Mouse (Mus musculus) lung, embryonic 14.5 days (tissue): ENCODE results near the gene Haus7. TPM values are rescaled to one million over a fixed set of nuclear protein-coding genes. Genes with fewer than 3 reads are reported as not detected.
A peak's percentile ranks its signal among the peaks of the same experiment; 100 is the strongest.

Experiments
- ATAC-seq: fragments of 200-750 bp; cut with Nextera tagmentation; 2 replicates; pipeline ENCODE4 v1.8.0; 2017; ENCODE audit warnings: mild to moderate bottlenecking, moderate TSS enrichment, moderate library complexity; ENCODE audit not compliant: insufficient read depth
- DNase-seq: peaks from one replicate; pipeline ENCODE4 v3.0.0-alpha.2; 2015
- H3K27ac ChIP-seq: fragments of 300-500 bp; sonication (generic); 2 replicates; pipeline ENCODE4 v1.5.1; 2014; ENCODE audit warnings: low read depth, mild to moderate bottlenecking, moderate library complexity
- H3K27me3 ChIP-seq: fragments of 300-500 bp; sonication (generic); 2 replicates; pipeline ENCODE4 v1.6.1; 2014; ENCODE audit warnings: low read length, control low read depth; ENCODE audit not compliant: insufficient read depth
- H3K36me3 ChIP-seq: fragments of 300-500 bp; sonication (generic); 2 replicates; pipeline ENCODE4 v1.6.1; 2014; ENCODE audit warnings: control low read depth; ENCODE audit not compliant: insufficient read depth
- H3K4me1 ChIP-seq: fragments of 300-500 bp; sonication (generic); 2 replicates; pipeline ENCODE4 v1.6.1; 2014; ENCODE audit warnings: antibody characterized with exemption, control low read depth; ENCODE audit not compliant: insufficient read depth
- H3K4me2 ChIP-seq: fragments of 300-500 bp; sonication (generic); 2 replicates; pipeline ENCODE4 v1.6.1; 2014; ENCODE audit warnings: mild to moderate bottlenecking
- H3K4me3 ChIP-seq: fragments of 300-500 bp; sonication (generic); 2 replicates; pipeline ENCODE4 v1.5.1; 2014; ENCODE audit warnings: low read depth, low read length
- H3K9ac ChIP-seq: fragments of 300-500 bp; sonication (generic); 2 replicates; pipeline ENCODE4 v1.6.1; 2014
- H3K9me3 ChIP-seq: fragments of 300-500 bp; sonication (generic); 2 replicates; pipeline ENCODE4 v1.6.1; 2016; ENCODE audit warnings: low read depth, low read length, control low read depth
- CTCF ChIP-seq: IDR thresholded peaks from 2 replicates; pipeline ENCODE4 v1.5.1; 2016; ENCODE audit warnings: antibody characterized with exemption, low read depth
- WGBS: fragments of 180-500 bp; shearing (Covaris S2); extraction: QIAGEN DNeasy Blood & Tissue Kit; methylation state at CpG from one replicate; pipeline ENCODE4 v1.1.7; 2014; 5-methylcytosine and 5-hydroxymethylcytosine counted together
- polyA plus RNA-seq: library from polyadenylated mRNA; unstranded; fragments of >200 nt; fragmentation: Nextera tagmentation; extraction: Ambion mirVana; gene quantifications from 2 replicates; pipeline ENCODE4 v1.2.1, GENCODE M21; 2014

Gene Haus7
- polyA plus RNA-seq, 1 experiment from 2014 or later: 76.3 TPM

DNA sequence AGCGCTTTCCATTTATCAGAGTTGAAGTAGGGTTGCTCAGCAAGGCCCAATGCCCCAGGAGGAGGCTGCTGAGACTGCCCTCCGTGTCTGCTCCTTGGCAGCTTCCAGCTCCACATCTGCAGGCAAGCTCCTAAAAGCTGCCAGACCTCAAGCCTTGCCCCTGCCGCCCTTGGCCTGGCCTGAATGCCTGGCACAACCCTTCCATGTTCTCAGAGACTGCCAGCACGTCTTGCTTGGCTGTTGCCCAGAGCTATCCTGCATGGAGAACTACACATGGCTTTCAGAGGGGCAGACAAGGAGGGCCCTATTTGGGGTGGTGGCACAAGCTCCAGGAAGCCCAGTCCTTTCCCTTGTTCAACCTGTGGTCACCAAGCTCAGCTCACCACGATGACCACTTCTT, 28.1 kb upstream of the Haus7 start:
- no peak for DNase-seq
- WGBS: 69% methylated on average over 5 of the region's 5 CpGs
- ATAC-seq: no peak
- Histone ChIP-seq H3K9ac (no peak overlapping the region), H3K36me3 (peaks cover 7% of the 10 kb centered on the region; the same call in 1 of the 2 replicates), H3K27me3 (no peaks in the 10 kb centered on the region), H3K27ac (no peak overlapping the region), H3K4me2 (0 out of 2 replicates have a peak overlapping the region, but pooled peaks have one; percentile 61), H3K4me1 (no peaks in the 10 kb centered on the region; the same call in 1 of the 2 replicates), H3K9me3 (no peaks in the 10 kb centered on the region), H3K4me3 (no peak overlapping the region)
- no peak for TF ChIP-seq CTCF

DNA sequence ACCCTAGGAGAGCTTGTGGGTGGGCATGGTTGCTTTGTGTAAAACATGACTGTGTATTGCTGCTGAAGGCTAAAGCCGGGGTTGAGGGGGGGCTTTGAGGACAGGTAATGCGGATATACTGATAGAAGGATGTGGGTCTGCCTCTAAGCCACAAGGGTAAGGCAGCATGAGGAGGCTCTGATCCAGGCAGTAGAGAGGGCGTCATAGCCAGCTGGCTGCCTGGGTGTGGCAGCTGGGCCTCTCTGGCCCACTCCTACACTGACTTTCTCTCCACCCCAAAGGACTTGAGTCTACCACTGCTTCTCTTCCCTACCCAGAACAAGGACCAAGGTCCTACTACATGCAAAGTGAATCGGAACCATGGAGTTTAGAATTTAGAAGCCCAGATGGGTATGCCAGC, 26.0 kb upstream of the Haus7 start:
- Histone ChIP-seq H3K4me3 (peak overlapping the region; percentile 44), H3K27me3 (no peaks in the 10 kb centered on the region), H3K4me1 (no peaks in the 10 kb centered on the region; the same call in 1 of the 2 replicates), H3K4me2 (peak overlapping the region; percentile 61), H3K9me3 (no peaks in the 10 kb centered on the region), H3K36me3 (no peaks in the 10 kb centered on the region), H3K27ac (no peak overlapping the region), H3K9ac (peak overlapping the region; percentile 59)
- WGBS: 77% methylated on average over 4 of the region's 4 CpGs
- DNase-seq (no peak), ATAC-seq (no peak)
- no peak for TF ChIP-seq CTCF

DNA sequence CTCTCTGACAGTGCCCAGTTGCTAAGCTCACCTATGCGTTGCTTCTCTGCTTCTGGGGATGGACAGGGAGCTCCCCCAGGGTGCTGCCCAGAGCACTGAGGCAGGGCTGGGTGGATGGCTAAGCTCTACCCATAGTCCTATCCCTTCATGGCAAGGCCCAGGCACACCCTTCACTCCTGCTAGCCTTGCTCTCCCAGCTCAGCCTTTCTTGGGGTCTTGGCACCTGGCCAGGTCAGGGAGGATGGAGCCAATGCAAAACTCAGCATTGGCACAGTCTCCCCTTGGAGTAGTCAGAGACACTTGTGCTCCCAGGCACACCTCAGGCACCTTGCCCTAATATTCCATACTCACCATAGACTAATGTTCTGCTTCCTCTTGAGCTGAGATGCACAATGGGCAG, 25.2 kb upstream of the Haus7 start:
- Histone ChIP-seq H3K27ac (peak overlapping the region; percentile 72), H3K9ac (peak overlapping the region; percentile 59), H3K9me3 (no peaks in the 10 kb centered on the region), H3K4me1 (no peaks in the 10 kb centered on the region; the same call in 1 of the 2 replicates), H3K36me3 (no peaks in the 10 kb centered on the region), H3K4me2 (peak overlapping the region; percentile 61), H3K4me3 (peak overlapping the region; percentile 44), H3K27me3 (no peaks in the 10 kb centered on the region)
- DNase-seq (peak; percentile 41), ATAC-seq (peak; percentile 35; the same call in 1 of the 2 replicates)
- 29% methylated on average over 1 of the region's 1 CpGs for WGBS
- TF ChIP-seq CTCF: no peak

DNA sequence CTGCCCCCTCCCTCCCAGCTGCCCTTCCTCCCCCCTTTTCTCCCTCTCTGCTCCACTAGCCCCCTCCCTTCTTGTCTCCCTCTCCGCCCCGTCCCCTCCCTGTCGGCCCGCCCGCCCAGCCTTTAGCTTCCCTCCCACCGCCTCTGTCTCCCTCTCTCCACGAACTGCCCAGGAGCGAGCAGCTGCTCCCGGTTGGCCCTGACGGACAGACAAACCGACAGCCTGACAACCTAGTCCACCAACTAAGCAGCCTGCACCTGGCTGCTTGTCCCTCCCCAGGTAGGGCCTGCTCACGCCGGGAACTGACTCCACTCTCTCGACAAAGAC, 24.6 kb upstream of the Haus7 start, which contains the start of gene Bgn:
Gene Bgn (plus strand): TSS at position 119 of the 327 bp plus-strand sequence.
- TF ChIP-seq CTCF: no peak
- H3K27ac ChIP-seq: peak within 1 kb of the TSS; percentile 72
- 14% methylated on average over 7 of the region's 14 CpGs for WGBS
- no peaks in the 10 kb centered on the region for H3K36me3 ChIP-seq
- peak within 1 kb of the TSS; percentile 61 for H3K4me2 ChIP-seq
- H3K4me3 ChIP-seq: peak within 1 kb of the TSS; percentile 44
- no peaks in the 10 kb centered on the region for H3K27me3 ChIP-seq
- no peaks in the 10 kb centered on the region for H3K9me3 ChIP-seq
- no peaks in the 10 kb centered on the region; the same call in 1 of the 2 replicates for H3K4me1 ChIP-seq
- DNase-seq (peak; percentile 58), ATAC-seq (peak; percentile 77)
- peak within 1 kb of the TSS; percentile 59 for H3K9ac ChIP-seq

DNA sequence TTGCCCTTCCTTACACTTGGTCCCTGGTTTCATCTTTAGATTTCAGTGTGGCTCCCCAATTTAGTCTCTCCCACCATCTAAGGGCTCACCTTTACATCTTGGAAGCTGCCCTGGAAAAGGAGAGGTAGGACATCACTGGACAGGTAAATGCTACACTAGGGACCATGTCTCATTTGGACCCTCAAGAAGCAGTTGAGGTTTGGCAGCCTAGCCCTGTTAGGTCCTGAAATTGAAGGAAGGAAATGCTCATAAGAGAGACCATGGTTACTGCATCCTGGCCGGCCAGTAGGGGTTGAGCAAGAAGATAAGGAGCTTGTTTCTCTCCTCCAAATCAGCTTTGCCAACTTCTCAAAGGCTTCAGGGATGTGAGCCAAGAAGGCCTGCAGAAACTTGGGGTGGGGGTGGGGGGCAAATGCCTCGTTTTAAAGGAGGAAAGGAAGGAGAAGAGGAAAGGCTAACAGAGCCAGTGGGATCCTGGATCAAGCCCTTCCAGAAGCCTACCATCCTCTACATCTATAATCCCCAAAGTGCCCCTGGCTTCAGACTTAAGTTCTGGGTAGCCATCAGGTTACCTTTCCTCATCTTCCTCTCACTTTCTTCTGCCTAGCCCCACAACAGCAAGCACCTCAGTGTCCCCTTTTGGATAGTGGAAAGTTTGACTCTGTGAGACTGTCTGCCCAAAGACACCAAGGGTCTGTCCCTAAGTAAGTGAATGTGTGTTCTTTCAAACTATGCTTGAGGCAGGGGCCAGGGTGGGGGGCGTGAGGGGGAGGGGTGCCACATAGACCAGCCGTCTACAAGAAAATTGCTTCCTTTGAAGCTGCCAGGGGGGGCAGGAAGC, 24.0 kb upstream of the Haus7 start:
- no peak overlapping the region; the same call in 1 of the 2 replicates for H3K9ac ChIP-seq
- H3K4me3 ChIP-seq: peak overlapping the region; percentile 44; the same call in 1 of the 2 replicates
- H3K36me3 ChIP-seq: no peaks in the 10 kb centered on the region
- no peaks in the 10 kb centered on the region for H3K27me3 ChIP-seq
- DNase-seq (peak; percentile 65), ATAC-seq (peak; percentile 40)
- no peaks in the 10 kb centered on the region; the same call in 1 of the 2 replicates for H3K4me1 ChIP-seq
- TF ChIP-seq CTCF: no peak
- peak overlapping the region; percentile 61 for H3K4me2 ChIP-seq
- 14% methylated on average over 4 of the region's 4 CpGs for WGBS
- H3K9me3 ChIP-seq: no peaks in the 10 kb centered on the region
- H3K27ac ChIP-seq: peak overlapping the region; percentile 72

DNA sequence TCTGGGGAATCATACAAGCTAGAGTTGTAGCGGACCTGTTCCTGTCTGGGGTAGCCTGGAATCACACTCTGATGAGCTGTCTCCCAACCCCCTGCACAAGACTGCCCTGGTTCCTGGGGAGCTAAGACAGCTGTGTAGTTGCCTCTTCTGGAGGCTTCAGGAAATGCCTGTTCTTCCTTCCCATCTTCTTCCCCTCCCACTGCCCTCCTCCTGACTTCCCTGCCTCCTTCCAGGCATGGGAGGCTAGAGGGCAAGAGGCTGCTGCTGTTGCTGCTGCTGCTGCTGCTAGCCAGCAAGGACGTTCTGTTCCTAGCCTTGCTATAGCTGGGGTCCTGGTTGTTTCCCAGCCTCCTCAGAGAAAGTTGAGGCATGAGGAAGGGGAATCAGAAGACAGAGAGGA, 21.5 kb upstream of the Haus7 start:
- DNase-seq (peak; percentile 33), ATAC-seq (no peak)
- Histone ChIP-seq H3K36me3 (no peaks in the 10 kb centered on the region), H3K4me1 (peaks cover 4% of the 10 kb centered on the region; the same call in 1 of the 2 replicates), H3K27me3 (no peaks in the 10 kb centered on the region), H3K9me3 (no peaks in the 10 kb centered on the region), H3K27ac (peak overlapping the region; percentile 77), H3K4me2 (no peak overlapping the region), H3K9ac (no peak overlapping the region), H3K4me3 (no peak overlapping the region)
- TF ChIP-seq CTCF: no peak
- WGBS: 40% methylated on average over 2 of the region's 2 CpGs

DNA sequence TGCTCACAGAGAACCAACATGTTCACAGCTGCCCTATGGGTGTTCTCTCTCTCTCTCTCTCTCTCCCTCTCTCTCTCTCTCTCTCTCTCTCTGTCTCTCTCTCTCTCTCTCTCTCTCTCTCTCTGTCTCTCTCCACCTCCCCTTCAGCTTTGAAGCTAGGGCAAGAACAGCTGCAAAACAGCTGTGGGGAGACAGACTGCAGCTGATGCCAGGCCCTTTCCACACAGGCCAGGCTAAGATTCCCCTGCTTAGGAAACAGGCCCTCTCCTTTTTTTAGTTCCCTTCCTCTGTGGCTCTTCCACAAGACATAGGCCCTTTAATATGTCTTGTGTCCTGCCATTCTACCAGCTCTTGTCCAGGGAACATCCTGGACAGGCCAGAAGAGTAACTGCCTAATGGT, 20.8 kb upstream of the Haus7 start:
- Histone ChIP-seq H3K4me1 (peaks cover 4% of the 10 kb centered on the region; the same call in 1 of the 2 replicates), H3K9ac (no peak overlapping the region), H3K4me3 (no peak overlapping the region), H3K4me2 (no peak overlapping the region), H3K36me3 (no peaks in the 10 kb centered on the region), H3K9me3 (no peaks in the 10 kb centered on the region), H3K27ac (peak overlapping the region; percentile 77), H3K27me3 (no peaks in the 10 kb centered on the region)
- TF ChIP-seq CTCF: no peak
- ATAC-seq (no peak), DNase-seq (peak; percentile 69)
